Mouse (Mus musculus) cortical plate, adult 2 months (tissue): ENCODE data around the gene Vps52.

ENCODE experiments used
- CTCF ChIP-seq: fragments of 200-500 bp; IDR thresholded peaks from 2 replicates; pipeline ENCODE4 v1.5.1; 2011; ENCODE audit warnings: mild to moderate bottlenecking, control low read depth, low read length; ENCODE audit not compliant: insufficient read depth; ENCODE audit errors: extremely low read depth
- POLR2A ChIP-seq: fragments of 200-500 bp; IDR thresholded peaks from 2 replicates; pipeline ENCODE4 v1.6.1; 2011; ENCODE audit warnings: mild to moderate bottlenecking, low read length, control low read depth; ENCODE audit not compliant: insufficient read depth; ENCODE audit errors: extremely low read depth

GRCm38 (mm10) chr17:33953961-33954565 is 1.5 kb upstream of the Vps52 start:
- TF ChIP-seq POLR2A (no peak), CTCF (no peak)
